Mouse (Mus musculus): ENCODE results near the gene Ppat. TPM values are rescaled to one million over a fixed set of nuclear protein-coding genes. Genes with fewer than 3 reads are reported as not detected.

The Ppat gene
- polyA plus RNA-seq, 1 experiment: 7.9 TPM

DNA sequence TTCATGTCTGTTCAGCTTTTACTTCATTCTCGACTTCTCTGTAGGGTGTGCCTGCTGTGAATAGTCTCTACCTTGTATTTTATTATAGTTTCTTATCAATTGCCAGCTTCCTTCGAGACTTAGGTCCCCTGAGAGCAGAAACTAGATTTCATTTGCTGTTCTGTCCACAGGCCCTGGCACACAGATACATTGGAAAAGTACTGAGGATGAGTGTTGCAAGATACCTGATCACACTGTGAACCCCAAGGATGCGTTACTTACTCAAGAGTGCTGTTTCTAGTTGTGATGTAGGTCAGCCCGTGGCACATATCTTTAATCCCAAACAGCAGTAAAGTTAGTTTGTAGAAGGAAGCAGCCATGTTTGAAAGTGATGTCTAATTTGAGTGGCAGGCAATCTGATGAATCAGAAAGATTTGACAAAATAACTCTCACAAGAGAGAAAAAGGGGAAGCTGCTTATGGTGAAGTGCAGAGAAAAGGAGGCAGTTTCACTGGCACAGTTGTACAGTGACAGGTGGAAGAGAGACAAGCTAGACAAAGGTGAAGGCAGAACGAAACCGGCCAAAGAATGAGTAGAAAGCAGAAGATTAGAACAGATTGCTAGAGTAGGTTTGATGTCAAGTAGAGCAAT lies 3.0 kb upstream of the Ppat start:
- H3K27ac ChIP-seq (ENCODE audit: insufficient read depth, low read length): no peak overlapping the region
- no peaks in the 10 kb centered on the region for H3K27me3 ChIP-seq (ENCODE audit: control insufficient read depth, insufficient read depth, low read length)
- H3K4me1 ChIP-seq (ENCODE audit: control insufficient read depth, insufficient read depth, low read length): no peaks in the 10 kb centered on the region
- no peak for DNase-seq
- TF ChIP-seq CTCF (IDR thresholded peaks at IDR 0.05; ENCODE audit: borderline replicate concordance, insufficient read depth, low read depth, low read length) (no peak), POLR2A (IDR thresholded peaks at IDR 0.05; ENCODE audit: borderline replicate concordance, insufficient read depth, low read length) (no peak)
- no peak overlapping the region for H3K4me3 ChIP-seq (replicated peaks; ENCODE audit: insufficient read depth, low read depth, low read length)
- whole genome bisulfite sequencing: 48% methylated on average over 6 of the region's 6 CpGs

DNA sequence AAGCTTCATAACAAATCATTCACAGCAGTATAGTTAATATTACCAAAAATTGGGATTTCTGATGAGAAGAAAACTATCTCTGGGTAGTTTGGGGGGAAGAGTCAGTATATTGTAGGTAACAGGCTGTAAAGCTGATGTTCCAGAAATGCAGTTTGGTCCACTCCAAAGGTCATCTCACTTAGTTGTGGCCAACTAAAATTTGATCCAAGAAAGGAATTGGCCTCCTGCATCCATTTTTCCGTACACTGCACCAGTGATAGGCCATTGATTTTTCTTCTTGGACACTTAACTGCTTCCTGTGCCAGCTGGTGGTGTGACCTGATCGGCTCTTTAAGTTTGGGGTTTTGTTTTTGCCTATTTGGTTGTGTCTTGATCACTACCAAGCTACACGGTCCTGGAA lies 2.4 kb upstream of the Ppat start:
- no peaks in the 10 kb centered on the region for H3K4me1 ChIP-seq (ENCODE audit: control insufficient read depth, insufficient read depth, low read length)
- H3K27me3 ChIP-seq (ENCODE audit: control insufficient read depth, insufficient read depth, low read length): no peaks in the 10 kb centered on the region
- 56% methylated on average over 3 of the region's 3 CpGs for WGBS
- no peak for DNase-seq
- no peak overlapping the region for H3K4me3 ChIP-seq (replicated peaks; ENCODE audit: insufficient read depth, low read depth, low read length)
- no peak for TF ChIP-seq POLR2A (IDR thresholded peaks at IDR 0.05; ENCODE audit: borderline replicate concordance, insufficient read depth, low read length)
- TF ChIP-seq CTCF (IDR thresholded peaks at IDR 0.05; ENCODE audit: borderline replicate concordance, insufficient read depth, low read depth, low read length): no peak
- no peak overlapping the region for H3K27ac ChIP-seq (ENCODE audit: insufficient read depth, low read length)

DNA sequence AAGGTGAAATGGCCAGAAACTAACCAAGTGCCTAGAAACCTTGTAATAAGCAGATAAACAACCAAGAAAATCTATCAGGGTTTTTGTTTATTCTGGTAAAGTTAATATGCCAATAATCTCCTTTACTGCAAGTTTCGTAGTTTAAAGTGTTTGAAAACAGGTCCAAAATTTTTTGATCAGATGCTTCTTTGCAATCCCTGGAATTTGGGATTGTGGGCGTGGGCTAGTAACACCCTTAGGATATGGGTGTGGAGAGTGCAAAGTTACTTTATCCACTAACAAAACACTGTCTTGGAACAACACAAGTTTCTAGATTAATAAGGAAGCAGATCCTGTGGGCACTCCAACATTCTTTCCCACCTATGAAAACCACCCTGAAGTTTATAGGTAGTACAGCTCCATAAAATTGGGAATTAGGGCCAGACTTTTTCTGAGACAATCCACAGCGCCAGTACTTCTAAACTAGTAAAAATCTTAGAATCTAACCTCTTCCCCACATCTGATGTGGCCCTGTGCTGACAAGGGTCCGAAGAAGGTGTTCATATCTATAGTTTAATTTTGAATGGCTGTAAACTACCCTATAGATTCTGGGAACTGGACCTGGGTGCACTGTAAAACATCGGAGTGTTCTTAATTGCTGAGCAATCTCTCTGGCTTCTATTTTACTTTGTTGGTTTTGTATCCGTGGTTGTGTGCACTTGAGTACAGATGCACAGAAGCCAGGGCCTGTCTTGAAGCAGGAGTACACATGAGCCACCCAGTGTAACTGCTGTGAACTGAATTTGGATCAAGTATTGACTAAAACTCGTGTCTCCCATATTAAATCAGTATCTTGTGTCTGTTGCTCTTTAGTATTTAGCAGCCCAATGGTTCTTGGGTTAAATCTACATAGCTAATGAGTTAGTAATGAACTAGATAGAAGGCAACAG lies 998 bp upstream of the Ppat start:
- Histone ChIP-seq H3K27me3 (ENCODE audit: control insufficient read depth, insufficient read depth, low read length) (no peaks in the 10 kb centered on the region), H3K27ac (ENCODE audit: insufficient read depth, low read length) (no peak overlapping the region), H3K4me1 (ENCODE audit: control insufficient read depth, insufficient read depth, low read length) (no peaks in the 10 kb centered on the region), H3K4me3 (replicated peaks; ENCODE audit: insufficient read depth, low read depth, low read length) (peak overlapping the region; percentile 77)
- 13% methylated on average over 7 of the region's 7 CpGs for WGBS
- no peak for DNase-seq
- no peak for TF ChIP-seq POLR2A (IDR thresholded peaks at IDR 0.05; ENCODE audit: borderline replicate concordance, insufficient read depth, low read length)

DNA sequence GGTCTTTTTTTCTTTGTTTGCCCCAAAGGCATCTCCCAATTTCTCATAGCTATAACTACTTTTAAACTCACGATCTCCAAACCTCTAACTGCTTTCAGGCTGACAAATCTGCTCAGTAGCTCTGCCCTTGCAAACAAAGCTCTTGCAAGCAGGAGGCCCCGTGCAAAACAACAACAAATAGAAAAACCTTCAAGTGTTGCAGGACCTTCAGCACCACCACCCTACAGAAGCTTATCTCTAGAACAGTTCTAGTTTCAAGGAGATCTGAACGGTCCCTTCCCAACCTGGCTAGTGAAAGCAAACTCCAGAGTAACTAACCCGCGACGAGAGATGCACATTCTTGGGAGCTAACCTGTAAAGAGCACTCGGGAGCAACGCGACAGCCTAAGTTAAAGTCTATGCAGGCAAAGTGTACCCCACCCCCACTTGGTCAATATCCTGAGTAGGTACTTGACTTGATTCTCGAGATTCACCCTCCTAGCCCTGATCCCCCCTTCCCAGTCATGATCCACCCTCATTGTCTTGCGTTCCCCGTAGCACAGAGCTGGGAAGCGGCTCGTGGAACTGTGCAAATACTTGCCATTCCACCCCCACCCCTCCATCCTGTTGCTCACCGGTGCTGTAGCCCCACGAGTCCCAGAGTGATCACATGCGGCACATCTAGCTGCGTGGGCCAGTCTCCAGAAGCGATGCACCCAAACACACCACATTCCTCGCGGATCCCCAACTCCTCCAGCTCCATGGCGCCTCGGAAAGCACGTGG lies 854 bp downstream of the Ppat start:
- H3K27me3 ChIP-seq (ENCODE audit: control insufficient read depth, insufficient read depth, low read length): no peaks in the 10 kb centered on the region
- DNase-seq: peak in 1 of 2 experiments; percentile 16
- H3K4me3 ChIP-seq (replicated peaks; ENCODE audit: insufficient read depth, low read depth, low read length): peak overlapping the region; percentile 77
- TF ChIP-seq CTCF (IDR thresholded peaks at IDR 0.05; ENCODE audit: borderline replicate concordance, insufficient read depth, low read depth, low read length) (no peak), POLR2A (IDR thresholded peaks at IDR 0.05; ENCODE audit: borderline replicate concordance, insufficient read depth, low read length) (no peak)
- no peak overlapping the region for H3K27ac ChIP-seq (ENCODE audit: insufficient read depth, low read length)
- H3K4me1 ChIP-seq (ENCODE audit: control insufficient read depth, insufficient read depth, low read length): no peaks in the 10 kb centered on the region
- WGBS: under 1% methylated on average over 24 of the region's 24 CpGs

DNA sequence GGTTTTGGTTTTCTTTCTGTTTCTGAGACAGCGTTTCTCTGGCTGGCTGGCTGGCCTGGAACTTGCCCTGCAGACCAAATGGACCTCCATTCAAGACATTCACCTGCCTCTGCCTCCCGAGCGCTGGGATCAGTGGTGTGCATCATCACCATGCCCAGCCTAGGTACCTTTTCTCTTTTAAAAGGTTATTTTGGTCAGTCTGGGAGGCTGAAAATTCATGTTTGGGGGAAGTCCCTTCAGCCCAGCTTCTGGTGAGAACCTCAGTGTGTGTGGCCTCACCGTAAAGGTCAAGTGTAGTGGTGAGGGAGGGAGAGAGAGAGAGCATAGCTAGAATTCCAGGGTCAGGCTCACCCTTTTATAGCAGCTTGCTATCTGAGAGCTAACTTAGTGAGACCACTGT lies 3.6 kb downstream of the Ppat start:
- H3K4me3 ChIP-seq (replicated peaks; ENCODE audit: insufficient read depth, low read depth, low read length): no peak overlapping the region
- 97% methylated on average over 4 of the region's 4 CpGs for WGBS
- H3K27me3 ChIP-seq (ENCODE audit: control insufficient read depth, insufficient read depth, low read length): no peaks in the 10 kb centered on the region
- TF ChIP-seq CTCF (IDR thresholded peaks at IDR 0.05; ENCODE audit: borderline replicate concordance, insufficient read depth, low read depth, low read length) (no peak), POLR2A (IDR thresholded peaks at IDR 0.05; ENCODE audit: borderline replicate concordance, insufficient read depth, low read length) (no peak)
- DNase-seq: no peak
- H3K4me1 ChIP-seq (ENCODE audit: control insufficient read depth, insufficient read depth, low read length): no peaks in the 10 kb centered on the region
- H3K27ac ChIP-seq (ENCODE audit: insufficient read depth, low read length): no peak overlapping the region

DNA sequence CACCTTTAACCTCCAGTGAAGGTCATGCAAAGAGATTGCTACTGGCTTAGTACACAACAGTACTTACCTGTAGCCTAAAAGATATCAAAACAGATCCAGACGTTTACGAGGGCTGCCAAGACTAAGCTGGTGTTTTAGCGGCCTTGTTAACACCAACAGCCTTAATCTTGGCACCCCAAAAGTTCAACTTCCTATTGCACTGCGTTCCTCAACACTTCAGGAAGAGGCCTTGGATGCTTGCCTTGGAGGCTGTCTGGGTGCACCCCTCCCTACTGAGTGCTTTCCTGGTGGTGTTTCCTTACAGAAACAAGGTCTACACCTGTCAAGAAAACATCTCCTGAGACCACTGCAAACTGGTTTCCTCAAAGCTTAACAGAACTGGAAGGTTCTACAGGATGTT lies 4.2 kb downstream of the Ppat start:
- no peak for DNase-seq
- Histone ChIP-seq H3K27ac (ENCODE audit: insufficient read depth, low read length) (no peak overlapping the region), H3K4me1 (ENCODE audit: control insufficient read depth, insufficient read depth, low read length) (no peaks in the 10 kb centered on the region), H3K27me3 (ENCODE audit: control insufficient read depth, insufficient read depth, low read length) (no peaks in the 10 kb centered on the region), H3K4me3 (replicated peaks; ENCODE audit: insufficient read depth, low read depth, low read length) (no peak overlapping the region)
- TF ChIP-seq POLR2A (IDR thresholded peaks at IDR 0.05; ENCODE audit: borderline replicate concordance, insufficient read depth, low read length) (no peak), CTCF (IDR thresholded peaks at IDR 0.05; ENCODE audit: borderline replicate concordance, insufficient read depth, low read depth, low read length) (no peak)
- 78% methylated on average over 4 of the region's 4 CpGs for WGBS

DNA sequence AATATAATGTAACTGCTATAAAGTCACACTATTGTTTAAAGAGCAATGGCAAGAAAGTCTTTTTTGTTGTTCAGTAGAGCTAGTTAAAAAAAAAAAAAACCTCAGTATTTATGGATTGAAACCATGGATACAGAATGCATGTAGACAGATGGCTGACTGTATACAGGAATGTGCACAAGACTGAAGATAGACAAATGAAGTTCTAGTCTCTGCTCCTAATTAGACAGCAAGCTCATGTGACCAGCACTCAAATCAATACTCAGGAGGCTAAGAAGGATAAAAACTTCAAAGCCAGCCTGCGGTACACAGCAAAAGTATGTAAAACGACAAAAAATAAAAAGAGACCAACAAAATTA lies 5.7 kb downstream of the Ppat start:
- 79% methylated on average over 2 of the region's 2 CpGs for WGBS

More for the DNA sequence above, 5.7 kb downstream of the Ppat start:
- H3K4me3 ChIP-seq (replicated peaks; ENCODE audit: insufficient read depth, low read depth, low read length): no peak overlapping the region
- H3K27me3 ChIP-seq (ENCODE audit: control insufficient read depth, insufficient read depth, low read length): no peaks in the 10 kb centered on the region
- TF ChIP-seq POLR2A (IDR thresholded peaks at IDR 0.05; ENCODE audit: borderline replicate concordance, insufficient read depth, low read length) (no peak), CTCF (IDR thresholded peaks at IDR 0.05; ENCODE audit: borderline replicate concordance, insufficient read depth, low read depth, low read length) (no peak)
- H3K27ac ChIP-seq (ENCODE audit: insufficient read depth, low read length): no peak overlapping the region
- no peaks in the 10 kb centered on the region for H3K4me1 ChIP-seq (ENCODE audit: control insufficient read depth, insufficient read depth, low read length)
- no peak for DNase-seq

Data from cerebellum, adult 2 months (tissue).